ENCODE assay signal across 10 mouse cellular contexts in the genomic region with DNA sequence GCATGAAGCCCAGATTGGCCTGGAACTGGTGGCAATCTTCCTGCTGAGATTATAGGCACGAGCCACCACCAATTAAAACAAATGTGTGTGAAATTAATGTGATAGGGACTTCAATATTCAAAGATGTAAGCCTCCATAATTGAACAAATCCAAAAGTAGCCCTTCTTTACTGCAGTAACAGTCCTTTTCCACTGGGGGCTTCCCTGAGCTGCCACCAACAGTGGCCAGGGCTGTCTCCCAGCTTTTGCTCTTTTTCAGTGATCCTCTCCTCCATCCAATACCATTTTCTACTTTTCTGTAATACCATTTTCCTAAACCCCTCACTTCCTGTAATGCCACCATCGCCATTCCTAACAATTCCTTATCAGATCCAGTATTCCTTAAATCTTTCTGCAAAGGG. TPM values are rescaled to one million over a fixed set of nuclear protein-coding genes. Genes with fewer than 3 reads are reported as not detected.
DNase-seq lines count a peak whose midpoint lies in the region; ATAC-seq and TF ChIP-seq lines count a peak whose summit lies in the region.
"Had no signal": no experiment of that assay in that cellular context is flagged by ENCODE, and none has a peak within 500 bp of the region (broad histone marks: within the 10 kb centered on the region; RNA-seq: fewer than 3 reads in every experiment).

No protein-coding gene starts in this region.

- H3K9me3 ChIP-seq in forebrain, embryonic 14.5 days (replicated peaks; ENCODE audit: control insufficient read depth, low read length): no peaks in the 10 kb centered on the region
- no peaks in the 10 kb centered on the region for H3K9me3 ChIP-seq in forebrain, embryonic 16.5 days (ENCODE audit: control insufficient read depth, low read length)
- H3K9me3 ChIP-seq in liver, embryonic 14.5 days (ENCODE audit: control insufficient read depth, low read length): no peaks in the 10 kb centered on the region
- H3K9me3 ChIP-seq in liver, embryonic 12.5 days (replicated peaks): no peaks in the 10 kb centered on the region
- H3K9me3 ChIP-seq: liver, embryonic 13.5 days had no signal

- no peaks in the 10 kb centered on the region for H3K27me3 ChIP-seq in forebrain, embryonic 14.5 days (replicated peaks; ENCODE audit: control insufficient read depth, insufficient read depth, low read length)
- no peaks in the 10 kb centered on the region for H3K27me3 ChIP-seq in forebrain, embryonic 16.5 days (replicated peaks; ENCODE audit: control insufficient read depth, insufficient read depth, low read length)
- H3K27me3 ChIP-seq in liver, embryonic 14.5 days (ENCODE audit: control insufficient read depth, insufficient read depth, low read length): no peaks in the 10 kb centered on the region
- no peaks in the 10 kb centered on the region for H3K27me3 ChIP-seq in liver, embryonic 12.5 days (replicated peaks)
- H3K27me3 ChIP-seq: liver, embryonic 13.5 days had no signal

- 13% methylated on average over 2 of the region's 2 CpGs for WGBS in forebrain, embryonic 14.5 days
- 10% methylated on average over 2 of the region's 2 CpGs for WGBS in forebrain, embryonic 16.5 days
- 2% methylated on average over 2 of the region's 2 CpGs for WGBS in liver, embryonic 14.5 days (ENCODE audit: insufficient replicate concordance)
- 10% methylated on average over 2 of the region's 2 CpGs for WGBS in liver, embryonic 12.5 days (ENCODE audit: insufficient replicate concordance)

- TF ChIP-seq CTCF in liver, embryonic 14.5 days (IDR thresholded peaks at IDR 0.05; ENCODE audit: low read depth): peak; percentile 38

- H3K36me3 ChIP-seq in forebrain, embryonic 14.5 days (ENCODE audit: control insufficient read depth, insufficient read depth, low read length): no peaks in the 10 kb centered on the region
- H3K36me3 ChIP-seq in forebrain, embryonic 16.5 days (ENCODE audit: control insufficient read depth, insufficient read depth): no peaks in the 10 kb centered on the region
- no peaks in the 10 kb centered on the region for H3K36me3 ChIP-seq in liver, embryonic 14.5 days (replicated peaks; ENCODE audit: control insufficient read depth, insufficient read depth, low read depth)
- H3K36me3 ChIP-seq in liver, embryonic 12.5 days: no peaks in the 10 kb centered on the region
- H3K36me3 ChIP-seq: liver, embryonic 13.5 days had no signal

- H3K4me2 ChIP-seq in forebrain, embryonic 14.5 days (ENCODE audit: low read length): no peak overlapping the region
- H3K4me2 ChIP-seq in forebrain, embryonic 16.5 days (ENCODE audit: low read length): no peak overlapping the region
- no peak overlapping the region for H3K4me2 ChIP-seq in liver, embryonic 14.5 days (ENCODE audit: low read depth)
- no peak overlapping the region for H3K4me2 ChIP-seq in liver, embryonic 12.5 days
- H3K4me2 ChIP-seq: liver, embryonic 13.5 days had no signal

- H3K4me1 ChIP-seq in forebrain, embryonic 14.5 days (ENCODE audit: control insufficient read depth, insufficient read depth, low read length): no peaks in the 10 kb centered on the region
- H3K4me1 ChIP-seq in forebrain, embryonic 16.5 days (replicated peaks; ENCODE audit: control insufficient read depth, insufficient read depth, low read length): no peaks in the 10 kb centered on the region
- no peaks in the 10 kb centered on the region for H3K4me1 ChIP-seq in liver, embryonic 14.5 days (replicated peaks; ENCODE audit: control insufficient read depth in 2 of 2, insufficient read depth in 2 of 2, low read length in 1 of 2)
- no peaks in the 10 kb centered on the region for H3K4me1 ChIP-seq in liver, embryonic 12.5 days
- H3K4me1 ChIP-seq: liver, embryonic 13.5 days had no signal

- H3K27ac ChIP-seq in forebrain, embryonic 14.5 days (ENCODE audit: low read depth, low read length): no peak overlapping the region
- no peak overlapping the region for H3K27ac ChIP-seq in forebrain, embryonic 16.5 days (ENCODE audit: low read length)
- H3K27ac ChIP-seq in liver, embryonic 14.5 days: no peak overlapping the region
- H3K27ac ChIP-seq in liver, embryonic 12.5 days: no peak overlapping the region
- H3K27ac ChIP-seq: liver, embryonic 13.5 days had no signal

- peak; percentile 62; the same call in 1 of the 2 replicates for ATAC-seq in forebrain, embryonic 14.5 days
- no peak for ATAC-seq in forebrain, embryonic 16.5 days
- ATAC-seq in liver, embryonic 14.5 days (ENCODE audit: insufficient read depth): no peak
- ATAC-seq in liver, embryonic 12.5 days: no peak
- peak; percentile 66 for ATAC-seq in megakaryocyte, adult 5-6 weeks (ENCODE audit: poor library complexity, severe bottlenecking)

- no peak overlapping the region for H3K4me3 ChIP-seq in forebrain, embryonic 14.5 days (ENCODE audit: low read depth, low read length)
- H3K4me3 ChIP-seq in forebrain, embryonic 16.5 days (replicated peaks; ENCODE audit: low read length): no peak overlapping the region
- no peak overlapping the region for H3K4me3 ChIP-seq in liver, embryonic 14.5 days (ENCODE audit: insufficient read depth in 1 of 2, low read depth in 2 of 2, low read length in 2 of 2)
- no peak overlapping the region for H3K4me3 ChIP-seq in liver, embryonic 12.5 days
- H3K4me3 ChIP-seq: liver, embryonic 13.5 days had no signal

- DNase-seq in forebrain, embryonic 14.5 days (ENCODE audit: low spot score): peak; percentile 27
- DNase-seq in liver, embryonic 14.5 days (ENCODE audit: low read depth in 3 of 3, low spot score in 3 of 3): no peak
- peak; percentile 56 for DNase-seq in NIH3T3 (ENCODE audit: low read depth)
- no peak for DNase-seq in layer of hippocampus, adult 9-11 months
- no peak for DNase-seq in testis, postnatal 10 days (ENCODE audit: low spot score)
- DNase-seq: heart, adult 11 months; liver, embryonic 13.5 days had no signal

- H3K9ac ChIP-seq in forebrain, embryonic 14.5 days (ENCODE audit: low read length): no peak overlapping the region
- no peak overlapping the region for H3K9ac ChIP-seq in forebrain, embryonic 16.5 days (replicated peaks; ENCODE audit: low read depth, low read length)
- H3K9ac ChIP-seq in liver, embryonic 14.5 days (replicated peaks): no peak overlapping the region
- no peak overlapping the region for H3K9ac ChIP-seq in liver, embryonic 12.5 days
- H3K9ac ChIP-seq: liver, embryonic 13.5 days had no signal

- TF ChIP-seq EP300 in liver, embryonic 14.5 days (IDR thresholded peaks at IDR 0.05; ENCODE audit: low read depth): no peak

RNA-seq across cellular contexts. Expression of a gene that starts 21.1 kb away (rescaled TPM):
- polyA plus RNA-seq in forebrain, embryonic 14.5 days (2014; fragmentation: Nextera tagmentation; extraction: Ambion mirVana): 39.2 and 49.1 TPM in 2 replicates
- 36.0 and 38.3 TPM in 2 replicates for polyA plus RNA-seq in forebrain, embryonic 16.5 days (2015; fragmentation: Nextera tagmentation; extraction: Ambion mirVana)
- 5.3 and 8.1 TPM in 2 replicates for polyA plus RNA-seq in liver, embryonic 14.5 days (2012; rRNA removed)
- 10.3 and 11.4 TPM in 2 replicates for polyA plus RNA-seq in liver, embryonic 14.5 days (2014; fragmentation: Nextera tagmentation; extraction: Ambion mirVana)
- 22.0 and 22.6 TPM in 2 replicates for polyA plus RNA-seq in liver, embryonic 12.5 days (2016; fragmentation: Nextera tagmentation; extraction: Ambion mirVana)
- total RNA-seq in megakaryocyte, adult 5-6 weeks (2015): 9.5 and 10.1 TPM in 2 replicates
- total RNA-seq in megakaryocyte, adult 5-6 weeks (2017): 11.0 and 13.9 TPM in 2 replicates

Comparison
In these comparisons a context has a peak if more than half of its experiments do, and no peak if none do; other contexts are left out.
1. ATAC-seq: peak in forebrain, embryonic 14.5 days (single experiment) and megakaryocyte, adult 5-6 weeks (single experiment); none in forebrain, embryonic 16.5 days (single experiment), liver, embryonic 14.5 days (single experiment) and liver, embryonic 12.5 days (single experiment).
2. DNase-seq: peak in forebrain, embryonic 14.5 days (single experiment) and NIH3T3 (single experiment); none in liver, embryonic 14.5 days (0 of 3), layer of hippocampus, adult 9-11 months (single experiment) and testis, postnatal 10 days (single experiment).